Mouse (Mus musculus) testis, adult 2 months (tissue): ENCODE data around the gene Galnt17.

Source experiments
- CTCF ChIP-seq: fragments of 200-500 bp; IDR thresholded peaks from 2 replicates; pipeline ENCODE4 v1.5.1; 2012; ENCODE audit warnings: low read depth, mild to moderate bottlenecking, inconsistent platforms, low read length, moderate library complexity; ENCODE audit not compliant: control insufficient read depth, insufficient read depth, insufficient replicate concordance
- POLR2A ChIP-seq: fragments of 200-500 bp; IDR thresholded peaks from 2 replicates; pipeline ENCODE4 v1.6.1; 2012; ENCODE audit warnings: low read depth, mild to moderate bottlenecking, inconsistent platforms, low read length, moderate library complexity; ENCODE audit not compliant: control insufficient read depth

DNA sequence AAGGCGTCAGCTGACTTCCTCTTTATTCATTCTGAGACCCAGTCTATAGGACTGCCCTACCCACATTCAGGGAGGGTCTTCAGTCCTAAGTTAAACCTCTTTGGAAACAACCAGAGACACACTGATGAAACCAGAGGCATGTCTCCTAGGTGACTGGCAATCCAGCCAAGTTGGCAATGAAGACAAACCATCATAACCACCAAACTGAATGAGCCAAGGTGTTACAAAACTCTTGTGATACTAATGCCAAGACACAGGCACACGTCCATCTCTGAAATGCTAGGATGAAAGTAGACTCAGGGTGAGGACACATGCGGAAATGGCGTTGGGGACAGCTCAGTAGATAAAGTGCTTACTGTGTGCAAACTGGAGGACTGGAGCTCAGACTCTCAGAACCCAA is 211.5 kb downstream of the Galnt17 start:
- no peak for TF ChIP-seq CTCF
- no peak for TF ChIP-seq POLR2A
